Mouse (Mus musculus) heart, adult 2 months (tissue): ENCODE measurements around the gene 1190005I06Rik.

Source experiments
- CTCF ChIP-seq: fragments of 200-600 bp; IDR thresholded peaks from 2 replicates; pipeline ENCODE4 v1.8.1; 2022; ENCODE audit warnings: antibody characterized with exemption, mild to moderate bottlenecking, moderate library complexity
- EP300 ChIP-seq: fragments of 200-500 bp; IDR thresholded peaks from 2 replicates; pipeline ENCODE4 v1.6.1; 2011; ENCODE audit warnings: low read depth, low read length, control low read depth; ENCODE audit not compliant: insufficient read depth

DNA sequence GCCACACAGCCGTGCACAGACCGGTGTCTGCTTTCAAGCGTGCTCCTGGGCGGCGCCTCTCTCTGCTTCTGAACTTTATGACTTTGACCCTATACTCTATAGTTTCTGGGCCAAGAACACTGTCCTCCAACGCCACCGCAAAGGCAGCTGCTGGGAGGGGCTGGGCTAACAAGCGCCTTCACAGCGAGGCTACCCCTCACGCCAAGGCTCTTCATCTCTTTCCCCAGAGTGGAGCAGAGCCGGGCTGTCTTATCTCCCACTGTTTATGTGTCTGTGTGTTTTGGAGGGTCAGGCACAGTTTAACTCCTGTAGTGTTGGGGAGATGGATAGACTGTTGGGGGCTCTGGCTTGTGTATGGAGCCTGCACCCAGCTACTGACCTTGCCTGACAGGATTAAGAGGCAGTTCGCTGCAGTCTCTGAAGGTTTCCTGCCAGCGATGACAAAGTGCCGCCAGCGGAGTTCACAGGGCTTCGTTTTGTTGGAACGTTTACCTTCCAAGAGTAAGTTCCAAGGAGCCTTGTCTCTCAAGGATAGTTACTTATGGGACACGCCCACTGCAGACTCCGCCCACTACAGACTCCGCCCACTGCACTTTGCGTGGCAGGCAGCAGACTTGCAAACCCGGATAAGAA is 46.5 kb upstream of the 1190005I06Rik start:
- TF ChIP-seq EP300 (no peak), CTCF (no peak)
